Mouse (Mus musculus): ENCODE measurements around the gene Ykt6. TPM values are rescaled to one million over a fixed set of nuclear protein-coding genes. Genes with fewer than 3 reads are reported as not detected.

The Ykt6 gene
- polyA plus RNA-seq (2012) = 0.60 and 1.2 TPM in 2 replicates

GRCm38 (mm10) chr11:5955546-5956276 is at the start of gene Ykt6:
Gene Ykt6 (plus strand): TSS chr11:5955693.
- no peaks in the 10 kb centered on the region for H3K9me3 ChIP-seq (ENCODE audit: control insufficient read depth, low read length)

GRCm38 (mm10) chr11:5905778-5906518 is 49.5 kb upstream of the Ykt6 start:
- Histone ChIP-seq H3K36me3 (ENCODE audit: control insufficient read depth) (no peaks in the 10 kb centered on the region), H3K4me1 (ENCODE audit: control insufficient read depth) (peaks cover 3% of the 10 kb centered on the region), H3K27me3 (ENCODE audit: control insufficient read depth) (peaks cover 30% of the 10 kb centered on the region), H3K9me3 (ENCODE audit: control insufficient read depth, low read length) (no peaks in the 10 kb centered on the region), H3K4me3 (replicated peaks) (no peak overlapping the region)
- no peak for TF ChIP-seq GATA1 (IDR thresholded peaks at IDR 0.05; ENCODE audit: low read length)
- TF ChIP-seq TAL1 (IDR thresholded peaks at IDR 0.05; ENCODE audit: low read length) = no peak

More at GRCm38 (mm10) chr11:5955546-5956276, at the start of gene Ykt6:
- H3K27me3 ChIP-seq (ENCODE audit: control insufficient read depth) = no peaks in the 10 kb centered on the region
- peak within 1 kb of the TSS; percentile 92 for H3K4me3 ChIP-seq (replicated peaks)
- H3K36me3 ChIP-seq (ENCODE audit: control insufficient read depth) = peaks cover 19% of the 10 kb centered on the region
- H3K4me1 ChIP-seq (ENCODE audit: control insufficient read depth) = peaks cover 33% of the 10 kb centered on the region
- TF ChIP-seq TAL1 (IDR thresholded peaks at IDR 0.05; ENCODE audit: low read length) = no peak
- TF ChIP-seq GATA1 (IDR thresholded peaks at IDR 0.05; ENCODE audit: low read length) = no peak

- TF ChIP-seq TAL1 (IDR thresholded peaks at IDR 0.05; ENCODE audit: low read length) = no peak
- Histone ChIP-seq H3K36me3 (ENCODE audit: control insufficient read depth) (no peaks in the 10 kb centered on the region), H3K27me3 (ENCODE audit: control insufficient read depth) (peaks cover 19% of the 10 kb centered on the region), H3K4me1 (ENCODE audit: control insufficient read depth) (peaks cover under 1% of the 10 kb centered on the region), H3K9me3 (ENCODE audit: control insufficient read depth, low read length) (no peaks in the 10 kb centered on the region), H3K4me3 (replicated peaks) (no peak overlapping the region)
Measured at GRCm38 (mm10) chr11:5907096-5907495, 48.4 kb upstream of the Ykt6 start.

GRCm38 (mm10) chr11:5908642-5909041 is 46.9 kb upstream of the Ykt6 start:
- Histone ChIP-seq H3K36me3 (ENCODE audit: control insufficient read depth) (no peaks in the 10 kb centered on the region), H3K9me3 (ENCODE audit: control insufficient read depth, low read length) (no peaks in the 10 kb centered on the region), H3K4me3 (replicated peaks) (no peak overlapping the region), H3K27me3 (ENCODE audit: control insufficient read depth) (peaks cover 4% of the 10 kb centered on the region), H3K4me1 (ENCODE audit: control insufficient read depth) (no peaks in the 10 kb centered on the region)
- TF ChIP-seq GATA1 (IDR thresholded peaks at IDR 0.05; ENCODE audit: low read length) = no peak
- no peak for TF ChIP-seq TAL1 (IDR thresholded peaks at IDR 0.05; ENCODE audit: low read length)

- no peaks in the 10 kb centered on the region for H3K4me1 ChIP-seq (ENCODE audit: control insufficient read depth)
- TF ChIP-seq TAL1 (IDR thresholded peaks at IDR 0.05; ENCODE audit: low read length) (no peak), GATA1 (IDR thresholded peaks at IDR 0.05; ENCODE audit: low read length) (no peak)
- no peaks in the 10 kb centered on the region for H3K36me3 ChIP-seq (ENCODE audit: control insufficient read depth)
- H3K27me3 ChIP-seq (ENCODE audit: control insufficient read depth) = no peaks in the 10 kb centered on the region
- no peaks in the 10 kb centered on the region for H3K9me3 ChIP-seq (ENCODE audit: control insufficient read depth, low read length)
- H3K4me3 ChIP-seq (replicated peaks) = no peak overlapping the region
Measured at GRCm38 (mm10) chr11:5912635-5913034, 42.9 kb upstream of the Ykt6 start.

GRCm38 (mm10) chr11:5913256-5913655 is 42.2 kb upstream of the Ykt6 start:
- TF ChIP-seq TAL1 (IDR thresholded peaks at IDR 0.05; ENCODE audit: low read length) (no peak), GATA1 (IDR thresholded peaks at IDR 0.05; ENCODE audit: low read length) (no peak)
- H3K4me3 ChIP-seq (replicated peaks) = no peak overlapping the region
- H3K36me3 ChIP-seq (ENCODE audit: control insufficient read depth) = no peaks in the 10 kb centered on the region
- H3K27me3 ChIP-seq (ENCODE audit: control insufficient read depth) = no peaks in the 10 kb centered on the region
- no peaks in the 10 kb centered on the region for H3K4me1 ChIP-seq (ENCODE audit: control insufficient read depth)
- H3K9me3 ChIP-seq (ENCODE audit: control insufficient read depth, low read length) = no peaks in the 10 kb centered on the region

- no peaks in the 10 kb centered on the region for H3K9me3 ChIP-seq (ENCODE audit: control insufficient read depth, low read length)
- no peaks in the 10 kb centered on the region for H3K27me3 ChIP-seq (ENCODE audit: control insufficient read depth)
- H3K4me3 ChIP-seq (replicated peaks) = no peak overlapping the region
- TF ChIP-seq TAL1 (IDR thresholded peaks at IDR 0.05; ENCODE audit: low read length) = no peak
- TF ChIP-seq GATA1 (IDR thresholded peaks at IDR 0.05; ENCODE audit: low read length) = no peak
- H3K4me1 ChIP-seq (ENCODE audit: control insufficient read depth) = no peaks in the 10 kb centered on the region
- no peaks in the 10 kb centered on the region for H3K36me3 ChIP-seq (ENCODE audit: control insufficient read depth)
Measured at GRCm38 (mm10) chr11:5913936-5914335, 41.6 kb upstream of the Ykt6 start.

GRCm38 (mm10) chr11:5914940-5915339 is 40.6 kb upstream of the Ykt6 start:
- no peaks in the 10 kb centered on the region for H3K9me3 ChIP-seq (ENCODE audit: control insufficient read depth, low read length)
- TF ChIP-seq GATA1 (IDR thresholded peaks at IDR 0.05; ENCODE audit: low read length) = no peak
- no peak for TF ChIP-seq TAL1 (IDR thresholded peaks at IDR 0.05; ENCODE audit: low read length)
- H3K4me1 ChIP-seq (ENCODE audit: control insufficient read depth) = no peaks in the 10 kb centered on the region
- H3K27me3 ChIP-seq (ENCODE audit: control insufficient read depth) = no peaks in the 10 kb centered on the region
- H3K36me3 ChIP-seq (ENCODE audit: control insufficient read depth) = no peaks in the 10 kb centered on the region
- H3K4me3 ChIP-seq (replicated peaks) = no peak overlapping the region

- Histone ChIP-seq H3K27me3 (ENCODE audit: control insufficient read depth) (no peaks in the 10 kb centered on the region), H3K9me3 (ENCODE audit: control insufficient read depth, low read length) (no peaks in the 10 kb centered on the region), H3K4me1 (ENCODE audit: control insufficient read depth) (peaks cover 5% of the 10 kb centered on the region), H3K36me3 (ENCODE audit: control insufficient read depth) (no peaks in the 10 kb centered on the region), H3K4me3 (replicated peaks) (no peak overlapping the region)
- TF ChIP-seq GATA1 (IDR thresholded peaks at IDR 0.05; ENCODE audit: low read length) = no peak
- no peak for TF ChIP-seq TAL1 (IDR thresholded peaks at IDR 0.05; ENCODE audit: low read length)
Measured at GRCm38 (mm10) chr11:5915429-5916177, 39.9 kb upstream of the Ykt6 start.
